Mouse (Mus musculus): Measurements from ENCODE around the gene Trnp1. TPM values are rescaled to one million over a fixed set of nuclear protein-coding genes. Genes with fewer than 3 reads are reported as not detected.

Gene Trnp1
- polyA plus RNA-seq (2012; rRNA removed) = 119 and 128 TPM in 2 replicates

DNA sequence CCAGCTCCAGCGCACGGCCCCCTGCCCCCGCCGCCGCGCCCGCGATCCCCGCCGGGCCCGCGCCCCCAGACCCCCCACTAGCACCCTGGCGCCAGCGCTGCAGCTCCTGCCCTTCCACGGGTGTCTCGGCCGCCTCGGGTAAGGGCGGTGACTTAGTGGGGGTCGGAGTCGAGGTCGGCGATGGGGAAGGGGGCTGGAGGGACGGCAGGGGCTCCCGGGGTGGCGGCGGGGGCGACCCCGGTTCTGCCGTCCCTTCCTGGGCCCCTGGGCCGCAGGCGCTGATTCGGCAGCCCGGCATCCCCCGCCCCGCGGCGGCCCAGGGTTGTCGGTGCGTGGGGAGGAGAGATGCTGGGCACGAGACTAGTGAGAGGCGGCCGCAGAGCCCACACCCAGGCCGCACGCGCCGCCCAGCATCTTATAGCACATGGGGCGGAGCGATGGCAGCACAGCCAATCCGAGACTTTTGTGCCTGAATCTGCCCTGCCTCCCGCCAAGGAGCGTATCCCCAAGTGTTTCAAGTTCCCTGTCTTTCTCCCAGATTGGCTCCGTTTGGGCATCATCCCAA is at the start of gene Trnp1:
Gene Trnp1 (minus strand): TSS at position 391 of the 565 bp plus-strand sequence.
- TF ChIP-seq CTCF (IDR thresholded peaks at IDR 0.05; ENCODE audit: extremely low read depth, insufficient read depth, low read length) (no peak), POLR2A (IDR thresholded peaks at IDR 0.05; ENCODE audit: extremely low read depth, insufficient read depth, low read length) (peak; percentile 89)
- peaks cover 2% of the 10 kb centered on the region; the same call in 1 of the 2 replicates for H3K4me1 ChIP-seq (ENCODE audit: control insufficient read depth, insufficient read depth, low read length)
- H3K4me3 ChIP-seq (ENCODE audit: insufficient read depth, low read length) = peak within 1 kb of the TSS; percentile 74
- peak within 1 kb of the TSS; percentile 16; the same call in 1 of the 2 replicates for H3K27ac ChIP-seq (ENCODE audit: insufficient read depth, low read length)

DNA sequence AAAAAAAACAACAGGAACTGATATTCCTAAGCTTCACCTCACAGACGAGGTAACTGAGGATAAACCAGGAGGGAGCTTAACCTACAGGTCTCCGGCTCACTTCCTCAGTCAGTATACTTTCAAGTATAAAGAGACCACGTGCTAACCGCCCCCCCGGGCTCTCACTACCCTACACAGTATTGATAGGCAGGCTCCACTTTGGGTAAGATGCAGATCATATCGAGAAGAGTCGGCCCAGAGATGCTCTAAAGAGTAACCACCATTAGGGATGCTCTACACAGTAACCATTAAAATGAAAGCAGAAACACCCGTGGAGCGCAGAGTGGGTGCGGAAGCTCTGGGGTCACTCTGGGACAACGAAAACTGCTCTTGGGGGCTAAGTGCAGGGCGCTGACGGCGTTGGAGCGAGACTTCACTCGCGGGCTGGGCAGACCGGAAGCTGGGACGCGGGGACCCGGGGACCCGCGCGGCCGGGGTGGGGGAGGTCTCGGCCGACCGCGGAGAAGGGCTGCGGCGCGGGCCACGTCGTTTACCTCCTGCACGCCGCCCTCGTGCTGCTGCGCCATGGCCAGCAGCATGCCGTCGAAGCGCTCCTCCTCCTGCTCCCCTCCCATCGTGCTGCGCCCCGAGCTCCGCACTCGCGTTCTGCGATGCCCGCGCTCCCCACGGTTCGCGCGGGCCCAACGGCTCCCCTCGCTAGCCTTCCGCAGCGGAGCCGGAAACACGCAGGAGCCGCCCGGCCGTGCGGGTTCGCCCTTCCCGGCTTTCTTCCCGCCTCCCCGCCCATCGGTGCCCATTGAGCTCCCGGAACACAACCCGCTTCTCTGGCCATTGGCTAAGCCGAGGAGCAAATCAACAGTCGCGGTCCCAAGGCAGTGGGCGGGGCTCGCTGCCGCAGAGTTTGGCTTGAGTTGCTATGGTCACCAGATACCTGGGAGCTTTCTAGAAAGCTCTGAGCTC is 47.2 kb upstream of the Trnp1 start, which contains the start of gene Nudc:
Gene Nudc (minus strand): TSS at position 725 of the 960 bp plus-strand sequence.
- Histone ChIP-seq H3K27ac (ENCODE audit: insufficient read depth, low read length) (no peak within 1 kb of the TSS), H3K4me1 (ENCODE audit: control insufficient read depth, insufficient read depth, low read length) (peaks cover 3% of the 10 kb centered on the region; the same call in 1 of the 2 replicates), H3K4me3 (ENCODE audit: insufficient read depth, low read length) (peak within 1 kb of the TSS; percentile 82)
- TF ChIP-seq POLR2A (IDR thresholded peaks at IDR 0.05; ENCODE audit: extremely low read depth, insufficient read depth, low read length) (peak; percentile 78), CTCF (IDR thresholded peaks at IDR 0.05; ENCODE audit: extremely low read depth, insufficient read depth, low read length) (no peak)

DNA sequence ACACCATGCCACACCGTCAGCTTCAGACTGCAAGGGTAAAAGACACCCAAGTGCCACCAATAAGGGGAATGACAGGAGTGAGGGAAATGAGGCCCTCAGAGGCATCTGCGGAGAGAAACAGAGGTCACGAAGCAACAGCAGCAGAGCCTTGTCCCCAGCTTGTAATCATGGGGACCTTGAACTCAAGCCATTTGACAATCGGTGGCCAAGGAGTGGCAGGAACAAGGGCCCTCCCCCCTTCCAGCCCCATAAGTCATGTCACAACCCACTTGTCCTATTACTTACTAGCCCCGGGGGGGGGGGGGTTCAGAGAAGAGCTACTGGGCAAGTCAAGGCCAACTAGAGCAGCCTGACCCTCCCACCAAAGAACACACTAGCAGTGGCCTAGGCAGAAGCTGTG is 38.3 kb upstream of the Trnp1 start:
- Histone ChIP-seq H3K4me3 (ENCODE audit: insufficient read depth, low read length) (no peak overlapping the region), H3K4me1 (ENCODE audit: control insufficient read depth, insufficient read depth, low read length) (no peaks in the 10 kb centered on the region), H3K27ac (ENCODE audit: insufficient read depth, low read length) (no peak overlapping the region)
- TF ChIP-seq POLR2A (IDR thresholded peaks at IDR 0.05; ENCODE audit: extremely low read depth, insufficient read depth, low read length) (no peak), CTCF (IDR thresholded peaks at IDR 0.05; ENCODE audit: extremely low read depth, insufficient read depth, low read length) (no peak)

DNA sequence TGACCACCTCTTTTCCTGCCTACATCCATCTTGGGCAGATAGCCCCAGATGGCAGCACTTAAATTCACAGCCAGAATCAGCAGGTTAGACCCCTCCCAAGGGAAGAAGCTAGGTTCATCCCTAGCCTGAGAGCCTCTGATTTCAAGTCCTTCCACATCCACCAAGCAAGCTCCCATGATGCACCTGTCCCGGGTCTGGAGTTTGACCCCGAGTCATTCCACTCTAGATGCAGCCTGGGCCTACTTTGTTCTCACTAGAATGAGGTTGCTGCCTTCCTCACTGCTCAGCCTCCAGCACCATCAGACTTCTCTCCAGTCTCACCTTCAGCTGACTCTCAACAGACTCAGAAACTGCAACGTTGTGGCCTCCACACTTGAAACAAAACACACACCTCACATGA is 37.7 kb upstream of the Trnp1 start:
- H3K4me1 ChIP-seq (ENCODE audit: control insufficient read depth, insufficient read depth, low read length) = no peaks in the 10 kb centered on the region
- TF ChIP-seq POLR2A (IDR thresholded peaks at IDR 0.05; ENCODE audit: extremely low read depth, insufficient read depth, low read length) (no peak), CTCF (IDR thresholded peaks at IDR 0.05; ENCODE audit: extremely low read depth, insufficient read depth, low read length) (no peak)
- no peak overlapping the region for H3K4me3 ChIP-seq (ENCODE audit: insufficient read depth, low read length)
- H3K27ac ChIP-seq (ENCODE audit: insufficient read depth, low read length) = no peak overlapping the region

DNA sequence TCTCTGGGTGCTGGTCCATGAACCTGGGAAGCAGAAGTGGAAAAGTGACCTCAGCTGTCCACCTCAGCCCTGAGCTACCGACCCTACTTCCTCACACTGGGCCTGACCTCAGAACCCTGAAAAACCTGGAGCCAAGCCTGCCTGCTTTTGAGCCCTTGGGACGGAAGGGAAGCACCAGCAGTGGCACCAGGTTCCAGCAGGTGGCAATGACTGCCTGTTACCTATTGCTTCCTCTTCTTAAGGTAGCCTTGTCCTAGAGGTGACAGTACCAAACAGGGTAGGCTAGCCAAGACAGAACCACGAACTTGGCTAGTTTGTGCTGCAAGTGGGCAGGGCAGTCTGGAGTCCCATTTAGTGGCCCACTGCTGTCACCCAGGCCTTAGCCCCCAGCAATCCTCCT is 34.4 kb upstream of the Trnp1 start:
- no peaks in the 10 kb centered on the region for H3K4me1 ChIP-seq (ENCODE audit: control insufficient read depth, insufficient read depth, low read length)
- no peak for TF ChIP-seq CTCF (IDR thresholded peaks at IDR 0.05; ENCODE audit: extremely low read depth, insufficient read depth, low read length)
- TF ChIP-seq POLR2A (IDR thresholded peaks at IDR 0.05; ENCODE audit: extremely low read depth, insufficient read depth, low read length) = no peak
- H3K27ac ChIP-seq (ENCODE audit: insufficient read depth, low read length) = no peak overlapping the region
- H3K4me3 ChIP-seq (ENCODE audit: insufficient read depth, low read length) = no peak overlapping the region

DNA sequence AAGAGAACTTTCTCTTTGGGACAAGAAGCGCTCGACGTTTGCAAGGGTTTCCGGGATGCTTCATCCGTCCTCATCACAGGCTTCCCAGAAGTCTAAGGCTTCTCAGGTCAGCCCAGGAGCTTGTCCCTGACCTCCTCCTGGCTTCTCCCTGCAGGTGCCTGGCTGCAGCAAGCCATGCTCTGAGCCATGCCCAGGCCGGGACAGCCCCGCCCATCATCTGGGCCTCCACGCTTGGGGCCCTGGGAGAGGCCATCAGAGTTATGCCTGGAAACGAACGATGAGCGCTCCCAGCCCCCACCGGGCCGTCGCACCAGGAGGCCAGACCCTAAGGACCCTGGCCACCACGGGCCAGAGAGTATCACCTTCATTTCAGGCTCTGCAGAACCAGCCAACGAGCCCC is 29.4 kb upstream of the Trnp1 start:
- TF ChIP-seq POLR2A (IDR thresholded peaks at IDR 0.05; ENCODE audit: extremely low read depth, insufficient read depth, low read length) (no peak), CTCF (IDR thresholded peaks at IDR 0.05; ENCODE audit: extremely low read depth, insufficient read depth, low read length) (no peak)
- no peak overlapping the region for H3K4me3 ChIP-seq (ENCODE audit: insufficient read depth, low read length)
- no peaks in the 10 kb centered on the region for H3K4me1 ChIP-seq (ENCODE audit: control insufficient read depth, insufficient read depth, low read length)
- H3K27ac ChIP-seq (ENCODE audit: insufficient read depth, low read length) = no peak overlapping the region

DNA sequence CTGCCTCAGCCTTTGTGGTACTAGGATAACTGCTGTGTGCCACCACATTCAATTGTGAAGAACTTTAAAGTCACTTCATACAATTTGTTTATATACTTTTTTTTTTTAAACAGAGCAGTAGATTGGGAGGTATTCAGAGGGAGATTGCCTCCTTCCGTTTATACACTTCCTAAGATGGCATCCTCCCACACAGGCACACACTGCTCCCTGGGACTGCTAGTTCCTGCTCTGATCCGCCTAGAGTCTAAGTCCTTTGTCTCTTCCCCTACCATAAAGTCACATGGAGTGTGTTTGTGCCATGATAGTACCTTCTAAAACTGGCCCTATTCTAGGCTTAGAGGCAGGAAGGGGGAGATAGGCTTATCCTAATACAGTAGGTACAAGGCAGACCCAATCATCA is 23.2 kb upstream of the Trnp1 start:
- Histone ChIP-seq H3K4me1 (ENCODE audit: control insufficient read depth, insufficient read depth, low read length) (no peaks in the 10 kb centered on the region), H3K27ac (ENCODE audit: insufficient read depth, low read length) (no peak overlapping the region), H3K4me3 (ENCODE audit: insufficient read depth, low read length) (no peak overlapping the region)
- no peak for TF ChIP-seq POLR2A (IDR thresholded peaks at IDR 0.05; ENCODE audit: extremely low read depth, insufficient read depth, low read length)
- no peak for TF ChIP-seq CTCF (IDR thresholded peaks at IDR 0.05; ENCODE audit: extremely low read depth, insufficient read depth, low read length)

DNA sequence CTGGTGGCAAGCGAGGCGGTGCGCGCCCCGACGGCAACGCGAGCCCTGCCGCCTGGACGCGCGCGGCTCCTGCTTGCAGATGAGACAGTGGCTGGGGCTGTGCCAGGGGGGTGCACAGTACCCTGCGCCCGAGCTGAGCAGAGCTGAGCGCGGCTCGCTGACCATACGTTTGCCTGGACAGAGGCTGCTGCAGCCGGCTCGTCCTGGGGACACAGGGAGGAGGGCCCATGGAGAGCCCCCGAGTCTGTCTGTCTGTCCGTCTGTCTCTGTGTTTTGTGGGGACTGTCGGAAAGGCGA is 21.0 kb upstream of the Trnp1 start:
- TF ChIP-seq CTCF (IDR thresholded peaks at IDR 0.05; ENCODE audit: extremely low read depth, insufficient read depth, low read length) = no peak
- no peak for TF ChIP-seq POLR2A (IDR thresholded peaks at IDR 0.05; ENCODE audit: extremely low read depth, insufficient read depth, low read length)
- Histone ChIP-seq H3K4me1 (ENCODE audit: control insufficient read depth, insufficient read depth, low read length) (no peaks in the 10 kb centered on the region), H3K27ac (ENCODE audit: insufficient read depth, low read length) (no peak overlapping the region), H3K4me3 (ENCODE audit: insufficient read depth, low read length) (no peak overlapping the region)

DNA sequence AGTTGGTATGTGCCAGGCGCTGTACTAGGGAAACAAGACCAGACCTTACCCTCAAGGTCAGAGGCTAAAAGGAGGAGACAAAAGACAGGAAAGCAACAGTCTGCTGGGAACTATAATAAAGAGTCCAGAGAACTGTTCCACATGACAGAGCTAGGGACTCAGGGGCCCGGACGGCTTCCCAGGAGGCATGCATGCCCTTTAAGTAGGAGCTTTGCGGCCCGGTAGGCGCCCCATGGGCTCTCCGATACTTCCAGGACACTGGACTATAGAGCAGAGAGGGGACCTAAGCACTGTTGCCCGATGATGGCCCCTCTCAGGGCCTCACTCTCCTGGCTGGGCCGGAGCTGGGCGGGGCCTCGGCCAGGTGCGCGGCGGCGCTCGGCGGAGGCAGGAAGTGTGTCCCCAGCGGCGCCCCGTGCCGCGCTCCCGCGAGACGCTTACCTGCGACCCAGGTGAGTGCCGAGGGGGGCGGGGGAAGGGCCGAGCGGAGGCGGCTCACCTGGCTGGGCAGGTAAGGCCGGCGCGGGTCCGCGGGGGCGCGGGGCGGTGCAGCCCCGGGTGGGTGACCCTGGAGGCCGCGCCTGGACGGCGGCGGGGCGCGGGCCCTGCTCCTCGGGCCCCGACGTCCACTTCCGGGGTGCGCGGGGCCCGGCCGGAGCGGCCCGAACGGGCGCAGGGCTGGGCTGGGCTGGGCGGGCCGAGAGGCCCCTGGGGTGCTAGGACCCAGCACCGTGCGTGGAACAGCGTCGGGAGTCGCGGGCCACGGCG is 20.4 kb upstream of the Trnp1 start, which contains the start of gene Kdf1:
Gene Kdf1 (plus strand): TSS at position 363 of the 768 bp plus-strand sequence.
- no peak within 1 kb of the TSS for H3K4me3 ChIP-seq (ENCODE audit: insufficient read depth, low read length)
- no peaks in the 10 kb centered on the region for H3K4me1 ChIP-seq (ENCODE audit: control insufficient read depth, insufficient read depth, low read length)
- TF ChIP-seq POLR2A (IDR thresholded peaks at IDR 0.05; ENCODE audit: extremely low read depth, insufficient read depth, low read length) = no peak
- no peak for TF ChIP-seq CTCF (IDR thresholded peaks at IDR 0.05; ENCODE audit: extremely low read depth, insufficient read depth, low read length)
- no peak within 1 kb of the TSS for H3K27ac ChIP-seq (ENCODE audit: insufficient read depth, low read length)

All from cortical plate, adult 2 months (tissue).